In the genomic region with DNA sequence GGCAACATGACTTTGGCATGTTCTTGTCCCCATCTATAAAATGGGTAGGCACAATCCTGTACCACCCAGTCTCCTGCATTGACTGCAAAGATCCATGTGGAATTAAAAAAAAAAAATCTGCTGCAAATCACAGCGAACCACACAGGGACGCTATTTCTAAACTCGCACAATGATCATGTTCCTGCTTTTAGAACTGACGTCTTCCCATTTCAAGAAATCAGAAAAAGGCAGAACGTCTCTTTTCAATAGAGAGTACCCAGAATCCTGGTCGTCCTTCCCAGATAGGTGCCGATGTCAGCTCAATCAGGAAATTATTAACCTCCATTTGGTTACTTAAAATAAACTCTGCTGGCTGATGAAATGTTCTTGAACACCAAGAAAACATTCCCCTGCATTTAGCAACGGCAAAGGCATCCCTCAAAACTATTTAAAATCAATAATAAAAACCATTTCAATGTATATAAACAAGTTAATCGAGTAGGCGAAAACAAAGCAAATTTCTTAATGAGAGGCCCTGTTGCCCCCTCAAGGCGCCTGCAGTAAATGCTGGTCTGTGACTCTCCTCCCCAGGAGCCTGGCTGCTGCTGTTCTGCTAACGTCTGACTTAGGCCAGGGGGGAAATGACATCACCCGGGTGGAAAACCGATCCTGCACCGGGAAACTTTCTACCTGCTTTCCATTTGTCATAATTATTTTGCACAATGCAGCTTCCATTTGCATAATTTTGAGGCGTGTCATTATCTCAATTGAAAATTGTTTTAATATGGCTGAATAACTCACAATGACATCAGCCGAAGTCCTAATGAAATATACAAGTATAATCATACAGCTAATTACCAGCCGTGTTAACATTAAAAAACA, we compare ENCODE assay signal across 8 mouse cellular contexts. TPM values are rescaled to one million over a fixed set of nuclear protein-coding genes. Genes with fewer than 3 reads are reported as not detected.
DNase-seq lines count a peak whose midpoint lies in the region; ATAC-seq lines count a peak whose summit lies in the region.

No protein-coding gene starts in this region.

- H3K4me3 ChIP-seq in lung, embryonic 15.5 days, result peak overlapping the region; percentile 75
- H3K4me3 ChIP-seq in intestine, embryonic 15.5 days (replicated peaks), result 0 out of 2 replicates have a peak overlapping the region, but pooled peaks have one; percentile 7
- H3K4me3 ChIP-seq in limb, embryonic 13.5 days, result peak overlapping the region; percentile 69
- H3K4me3 ChIP-seq in neural tube, embryonic 13.5 days, result peak overlapping the region; percentile 64

- H3K4me2 ChIP-seq in lung, embryonic 15.5 days, result peak overlapping the region; percentile 83
- peak overlapping the region; percentile 87 for H3K4me2 ChIP-seq in intestine, embryonic 15.5 days (replicated peaks)
- peak overlapping the region; percentile 85 for H3K4me2 ChIP-seq in limb, embryonic 13.5 days (replicated peaks)
- H3K4me2 ChIP-seq in neural tube, embryonic 13.5 days, result peak overlapping the region; percentile 93

- H3K27me3 ChIP-seq in lung, embryonic 15.5 days, result no peaks in the 10 kb centered on the region
- H3K27me3 ChIP-seq in intestine, embryonic 15.5 days (replicated peaks), result no peaks in the 10 kb centered on the region
- no peaks in the 10 kb centered on the region for H3K27me3 ChIP-seq in limb, embryonic 13.5 days
- H3K27me3 ChIP-seq in neural tube, embryonic 13.5 days, result no peaks in the 10 kb centered on the region

- ATAC-seq in lung, embryonic 15.5 days (ENCODE audit: borderline replicate concordance, extremely low read depth, low FRiP score, low TSS enrichment), result no peak
- no peak for ATAC-seq in intestine, embryonic 15.5 days
- ATAC-seq in limb, embryonic 13.5 days (ENCODE audit: low FRiP score, low read depth), result no peak
- no peak for ATAC-seq in neural tube, embryonic 13.5 days (ENCODE audit: low read depth)

- WGBS in lung, embryonic 15.5 days, result 26% methylated on average over 18 of the region's 18 CpGs
- WGBS in intestine, embryonic 15.5 days, result 23% methylated on average over 18 of the region's 18 CpGs
- WGBS in limb, embryonic 13.5 days, result 18% methylated on average over 18 of the region's 18 CpGs
- WGBS in neural tube, embryonic 13.5 days, result 25% methylated on average over 18 of the region's 18 CpGs

- no peak overlapping the region for H3K9ac ChIP-seq in lung, embryonic 15.5 days
- H3K9ac ChIP-seq in intestine, embryonic 15.5 days, result no peak overlapping the region
- H3K9ac ChIP-seq in limb, embryonic 13.5 days, result no peak overlapping the region
- 0 out of 2 replicates have a peak overlapping the region, but pooled peaks have one; percentile 49 for H3K9ac ChIP-seq in neural tube, embryonic 13.5 days

- 0 out of 2 replicates have a peak overlapping the region, but pooled peaks have one; percentile 94 for H3K27ac ChIP-seq in lung, embryonic 15.5 days
- peak overlapping the region; percentile 32; the same call in 1 of the 2 replicates for H3K27ac ChIP-seq in intestine, embryonic 15.5 days
- no peak overlapping the region for H3K27ac ChIP-seq in limb, embryonic 13.5 days
- peak overlapping the region; percentile 92 for H3K27ac ChIP-seq in neural tube, embryonic 13.5 days (replicated peaks)

- peaks cover 15% of the 10 kb centered on the region for H3K4me1 ChIP-seq in lung, embryonic 15.5 days
- H3K4me1 ChIP-seq in intestine, embryonic 15.5 days (replicated peaks), result peaks cover 6% of the 10 kb centered on the region; the same call in 1 of the 2 replicates
- peaks cover 11% of the 10 kb centered on the region for H3K4me1 ChIP-seq in limb, embryonic 13.5 days
- peaks cover 25% of the 10 kb centered on the region for H3K4me1 ChIP-seq in neural tube, embryonic 13.5 days (replicated peaks)

- peaks cover 16% of the 10 kb centered on the region for H3K36me3 ChIP-seq in lung, embryonic 15.5 days
- H3K36me3 ChIP-seq in intestine, embryonic 15.5 days, result 0 out of 2 replicates have a peak, but pooled peaks cover 4% of the 10 kb centered on the region
- H3K36me3 ChIP-seq in limb, embryonic 13.5 days, result peaks cover 32% of the 10 kb centered on the region
- H3K36me3 ChIP-seq in neural tube, embryonic 13.5 days, result peaks cover 3% of the 10 kb centered on the region; the same call in 1 of the 2 replicates

- H3K9me3 ChIP-seq in lung, embryonic 15.5 days, result no peaks in the 10 kb centered on the region
- no peaks in the 10 kb centered on the region for H3K9me3 ChIP-seq in intestine, embryonic 15.5 days
- H3K9me3 ChIP-seq in limb, embryonic 13.5 days, result no peaks in the 10 kb centered on the region
- H3K9me3 ChIP-seq in neural tube, embryonic 13.5 days, result no peaks in the 10 kb centered on the region

- DNase-seq in lung, postnatal 25 days (ENCODE audit: low spot score), result no peak
- DNase-seq in cerebellum, postnatal 36 days, result peak; percentile 39 to 42
- DNase-seq in heart, adult 11 months, result peak; percentile 97
- DNase-seq in urinary bladder, adult 2 months (ENCODE audit: low spot score), result no peak

RNA-seq across cellular contexts. Expression of gene Arid5b, which starts 3.4 kb away (rescaled TPM):
- polyA plus RNA-seq in lung, embryonic 15.5 days (2015; fragmentation: Nextera tagmentation; extraction: Ambion mirVana), result 36.7 and 39.1 TPM in 2 replicates
- 27.2 and 29.0 TPM in 2 replicates for polyA plus RNA-seq in intestine, embryonic 15.5 days (2015; fragmentation: Nextera tagmentation; extraction: Ambion mirVana)
- polyA plus RNA-seq in limb, embryonic 13.5 days (2015; fragmentation: Nextera tagmentation; extraction: Ambion mirVana), result 44.2 and 45.9 TPM in 2 replicates
- 21.5 and 22.3 TPM in 2 replicates for polyA plus RNA-seq in neural tube, embryonic 13.5 days (2015; fragmentation: Nextera tagmentation; extraction: Ambion mirVana)
- 15.8 and 19.7 TPM in 2 replicates for polyA plus RNA-seq in urinary bladder, adult 2 months (2012; rRNA removed)

Comparison
In these comparisons a context has a peak if more than half of its experiments do, and no peak if none do; other contexts are left out.
1. H3K4me3 ChIP-seq: peak in every context shown above with its lines; median percentile 75 in lung, embryonic 15.5 days; 69 in limb, embryonic 13.5 days; 64 in neural tube, embryonic 13.5 days; 7 in intestine, embryonic 15.5 days.
2. DNase-seq: peak in cerebellum, postnatal 36 days (2 of 2) and heart, adult 11 months (single experiment); none in lung, postnatal 25 days (single experiment) and urinary bladder, adult 2 months (single experiment).
3. Peak in every context shown above with its lines, with median percentiles within 50 percentile points of each other: H3K4me2 ChIP-seq.